Mouse (Mus musculus): ENCODE measurements around the gene Armcx5.
"Not testable (repeated sequence)": the region's sequence is repeated elsewhere in the genome, so short reads cannot be mapped to it uniquely, and the experiment has no call there.

Armcx5 gene

GRCm38 (mm10) chrX:135742304-135743055, at the start of gene Armcx5, which contains the start of gene Gprasp1:
Gene Armcx5 (plus strand): TSS chrX:135742733.
Gene Gprasp1 (plus strand): TSS chrX:135742733.
- peak; percentile 89 to 92 for DNase-seq

- no peak for DNase-seq
These were observed 48.9 kb upstream of the Armcx5 start, which contains the start of gene Tcp11x2 for GRCm38 (mm10) chrX:135693633-135694032. Gene Tcp11x2 (minus strand): TSS chrX:135693790.

GRCm38 (mm10) chrX:135703111-135703510, 39.4 kb upstream of the Armcx5 start:
- DNase-seq, result no peak

- no peak for DNase-seq
These were observed 38.2 kb upstream of the Armcx5 start for GRCm38 (mm10) chrX:135704349-135704748.

- DNase-seq, result no peak
These were observed 29.7 kb upstream of the Armcx5 start for GRCm38 (mm10) chrX:135712845-135713244.

- no peak for DNase-seq
These were observed 17.4 kb upstream of the Armcx5 start, which contains the start of gene Tmsb15a for GRCm38 (mm10) chrX:135725161-135725560. Gene Tmsb15a (minus strand): TSS chrX:135725261.

GRCm38 (mm10) chrX:135738730-135739520, 3.6 kb upstream of the Armcx5 start:
- DNase-seq, result no peak

GRCm38 (mm10) chrX:135743056-135743355, 473 bp downstream of the Armcx5 start:
- DNase-seq, result no peak

- not testable (repeated sequence) for DNase-seq
These were observed 2.8 kb downstream of the Armcx5 start for GRCm38 (mm10) chrX:135745376-135745775.

- DNase-seq, result peak; percentile 82 to 85
These were observed 10.3 kb downstream of the Armcx5 start for GRCm38 (mm10) chrX:135752832-135753231.

- DNase-seq, result peak; percentile 59 to 66
These were observed 19.2 kb downstream of the Armcx5 start for GRCm38 (mm10) chrX:135761707-135762106.

GRCm38 (mm10) chrX:135768043-135768548, 25.6 kb downstream of the Armcx5 start:
- no peak for DNase-seq

GRCm38 (mm10) chrX:135768565-135768964, 26.0 kb downstream of the Armcx5 start:
- no peak for DNase-seq

- no peak for DNase-seq
These were observed 49.0 kb downstream of the Armcx5 start for GRCm38 (mm10) chrX:135791536-135791935.

- DNase-seq, result no peak
These were observed 49.8 kb downstream of the Armcx5 start for GRCm38 (mm10) chrX:135792326-135792725.

GRCm38 (mm10) chrX:135795591-135796304, 53.2 kb downstream of the Armcx5 start:
- DNase-seq, result peak; percentile 79 to 86

- peak; percentile 58 to 61 for DNase-seq
These were observed 54.0 kb downstream of the Armcx5 start for GRCm38 (mm10) chrX:135796305-135797211.

Data from cerebellum, postnatal 10 days (tissue).